Mouse (Mus musculus): ENCODE results near the gene 2310009B15Rik.

DNA sequence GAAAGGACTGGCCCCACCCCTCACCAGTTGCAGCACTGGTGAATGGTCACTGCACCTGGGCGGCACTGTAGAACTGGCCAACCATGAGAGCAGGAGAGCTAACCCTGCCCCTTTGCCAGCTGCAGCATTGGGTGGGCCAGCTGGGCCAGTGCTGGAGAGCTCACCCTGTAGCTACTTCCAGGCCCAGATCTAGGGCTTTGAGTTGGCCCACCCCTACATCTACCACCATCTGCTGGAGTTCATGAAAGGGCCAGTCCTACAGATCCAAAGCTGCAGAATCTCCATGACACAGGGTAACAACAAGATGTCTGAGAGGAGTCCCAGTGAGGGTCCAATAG lies 33.7 kb downstream of the 2310009B15Rik start:
- TF ChIP-seq CTCF (IDR thresholded peaks at IDR 0.05; ENCODE audit: insufficient read depth, low read length) = no peak
- TF ChIP-seq POLR2A (IDR thresholded peaks at IDR 0.05; ENCODE audit: borderline replicate concordance, extremely low read depth, low read depth, low read length) = no peak

Measured in lung, adult 2 months (tissue).